Mouse (Mus musculus): Measurements from ENCODE around the gene Ccnjl. TPM values are rescaled to one million over a fixed set of nuclear protein-coding genes. Genes with fewer than 3 reads are reported as not detected.

Ccnjl gene
- polyA plus RNA-seq, 1 experiment from 2014 or later, result 8.1 TPM

DNA sequence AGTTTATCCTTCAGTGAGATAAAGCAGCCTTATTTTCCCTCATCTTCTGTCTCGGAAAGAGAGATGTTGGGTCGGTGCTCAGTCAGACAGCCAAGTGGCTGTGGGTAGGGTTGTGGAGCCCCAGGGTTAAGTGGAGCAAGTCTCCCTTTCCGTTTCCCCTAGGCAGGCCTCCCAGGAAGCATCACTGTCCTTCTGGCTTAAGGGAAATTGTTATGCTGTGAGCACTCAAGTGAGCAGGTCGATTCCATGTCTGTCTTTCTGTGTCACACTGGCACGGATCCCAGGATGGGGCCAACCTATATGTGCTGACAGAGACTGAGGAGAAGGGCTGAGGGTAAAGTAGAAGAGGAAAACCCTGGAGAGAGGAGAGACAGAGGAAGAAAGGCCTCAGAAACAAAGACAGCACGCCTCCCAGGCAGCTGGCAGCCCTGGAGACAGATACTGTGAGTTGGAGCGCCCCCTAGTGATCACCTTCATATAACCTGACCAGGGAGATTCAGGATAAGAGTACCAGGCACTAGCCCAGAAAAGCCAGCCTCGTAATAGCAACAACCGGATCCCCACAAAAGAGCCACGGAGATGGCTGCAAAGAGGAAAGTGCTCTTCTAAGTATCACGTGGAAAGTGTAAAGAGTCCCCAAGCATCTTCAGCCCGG, 84.4 kb downstream of the Ccnjl start:
- H3K9me3 ChIP-seq (ENCODE audit: control insufficient read depth, low read length), result no peaks in the 10 kb centered on the region
- peak overlapping the region; percentile 69 for H3K27ac ChIP-seq (replicated peaks; ENCODE audit: low read depth, low read length)
- peak; percentile 90 for ATAC-seq (ENCODE audit: low read depth)

DNA sequence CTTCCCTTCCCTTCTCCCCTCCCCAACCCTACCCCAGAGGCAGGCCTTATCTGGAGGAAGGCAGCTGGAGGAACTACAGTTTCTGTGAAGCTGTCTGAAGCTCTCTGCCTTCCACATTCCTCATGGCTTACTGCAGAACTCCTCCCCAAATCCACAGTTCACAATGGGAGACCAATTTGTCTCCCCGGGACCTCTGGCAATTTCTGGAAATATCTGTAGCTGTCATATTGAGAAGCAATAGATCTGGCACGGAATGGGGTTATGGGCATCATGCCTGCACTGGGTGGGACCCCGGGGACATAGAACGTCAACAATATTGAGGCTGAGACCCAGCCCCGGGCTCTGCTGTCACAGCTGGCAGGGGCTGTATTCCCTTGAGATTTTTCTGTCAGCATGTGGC, 89.3 kb downstream of the Ccnjl start:
- H3K4me3 ChIP-seq (ENCODE audit: low read depth, low read length), result no peak overlapping the region
- WGBS, result 41% methylated on average over 5 of the region's 5 CpGs
- no peaks in the 10 kb centered on the region for H3K27me3 ChIP-seq (replicated peaks; ENCODE audit: control insufficient read depth, insufficient read depth, low read length)
- peak overlapping the region; percentile 61 for H3K27ac ChIP-seq (replicated peaks; ENCODE audit: low read depth, low read length)
- ATAC-seq (ENCODE audit: low read depth), result peak; percentile 36
- no peaks in the 10 kb centered on the region for H3K9me3 ChIP-seq (ENCODE audit: control insufficient read depth, low read length)
- DNase-seq (ENCODE audit: low spot score), result peak; percentile 52
- no peaks in the 10 kb centered on the region for H3K36me3 ChIP-seq (ENCODE audit: control insufficient read depth, insufficient read depth, low read length)
- no peak overlapping the region for H3K9ac ChIP-seq (ENCODE audit: low read depth, low read length)
- H3K4me2 ChIP-seq (ENCODE audit: low read depth, low read length), result no peak overlapping the region
- peaks cover 16% of the 10 kb centered on the region; the same call in 1 of the 2 replicates for H3K4me1 ChIP-seq (ENCODE audit: control insufficient read depth, insufficient read depth, low read length)

More for the DNA sequence above, 84.4 kb downstream of the Ccnjl start:
- Histone ChIP-seq H3K4me2 (ENCODE audit: low read depth, low read length) (no peak overlapping the region), H3K4me3 (ENCODE audit: low read depth, low read length) (no peak overlapping the region), H3K36me3 (ENCODE audit: control insufficient read depth, insufficient read depth, low read length) (no peaks in the 10 kb centered on the region), H3K4me1 (ENCODE audit: control insufficient read depth, insufficient read depth, low read length) (peaks cover 12% of the 10 kb centered on the region; the same call in 1 of the 2 replicates), H3K9ac (ENCODE audit: low read depth, low read length) (no peak overlapping the region), H3K27me3 (replicated peaks; ENCODE audit: control insufficient read depth, insufficient read depth, low read length) (no peaks in the 10 kb centered on the region)
- DNase-seq (ENCODE audit: low spot score), result peak; percentile 91
- WGBS, result 23% methylated on average over 12 of the region's 12 CpGs

- H3K9ac ChIP-seq (ENCODE audit: low read depth, low read length), result no peak overlapping the region
- H3K27ac ChIP-seq (replicated peaks; ENCODE audit: low read depth, low read length), result peak overlapping the region; percentile 61; the same call in 1 of the 2 replicates
- ATAC-seq (ENCODE audit: low read depth) (peak; percentile 67), DNase-seq (ENCODE audit: low spot score) (no peak)
- no peak overlapping the region for H3K4me3 ChIP-seq (ENCODE audit: low read depth, low read length)
- WGBS, result 61% methylated on average over 7 of the region's 7 CpGs
- no peak overlapping the region for H3K4me2 ChIP-seq (ENCODE audit: low read depth, low read length)
- no peaks in the 10 kb centered on the region for H3K9me3 ChIP-seq (ENCODE audit: control insufficient read depth, low read length)
- peaks cover 11% of the 10 kb centered on the region; the same call in 1 of the 2 replicates for H3K4me1 ChIP-seq (ENCODE audit: control insufficient read depth, insufficient read depth, low read length)
- H3K27me3 ChIP-seq (replicated peaks; ENCODE audit: control insufficient read depth, insufficient read depth, low read length), result no peaks in the 10 kb centered on the region
- no peaks in the 10 kb centered on the region for H3K36me3 ChIP-seq (ENCODE audit: control insufficient read depth, insufficient read depth, low read length)
Observed at GRCm38 (mm10) chr11:43618403-43618802, 89.8 kb downstream of the Ccnjl start.

- H3K4me2 ChIP-seq (ENCODE audit: low read depth, low read length), result no peak overlapping the region
- H3K9me3 ChIP-seq (ENCODE audit: control insufficient read depth, low read length), result no peaks in the 10 kb centered on the region
- 85% methylated on average over 5 of the region's 5 CpGs for WGBS
- DNase-seq (ENCODE audit: low spot score) (no peak), ATAC-seq (ENCODE audit: low read depth) (no peak)
- no peak overlapping the region for H3K9ac ChIP-seq (ENCODE audit: low read depth, low read length)
- H3K4me3 ChIP-seq (ENCODE audit: low read depth, low read length), result no peak overlapping the region
- peaks cover 20% of the 10 kb centered on the region for H3K4me1 ChIP-seq (ENCODE audit: control insufficient read depth, insufficient read depth, low read length)
- H3K27ac ChIP-seq (replicated peaks; ENCODE audit: low read depth, low read length), result no peak overlapping the region
- no peaks in the 10 kb centered on the region for H3K27me3 ChIP-seq (replicated peaks; ENCODE audit: control insufficient read depth, insufficient read depth, low read length)
- H3K36me3 ChIP-seq (ENCODE audit: control insufficient read depth, insufficient read depth, low read length), result no peaks in the 10 kb centered on the region
Observed at GRCm38 (mm10) chr11:43621769-43622168, 93.2 kb downstream of the Ccnjl start.

GRCm38 (mm10) chr11:43624341-43624740, 95.8 kb downstream of the Ccnjl start:
- no peak overlapping the region for H3K9ac ChIP-seq (ENCODE audit: low read depth, low read length)
- no peaks in the 10 kb centered on the region for H3K36me3 ChIP-seq (ENCODE audit: control insufficient read depth, insufficient read depth, low read length)
- peaks cover 17% of the 10 kb centered on the region for H3K4me1 ChIP-seq (ENCODE audit: control insufficient read depth, insufficient read depth, low read length)
- H3K4me3 ChIP-seq (ENCODE audit: low read depth, low read length), result no peak overlapping the region
- DNase-seq (ENCODE audit: low spot score) (no peak), ATAC-seq (ENCODE audit: low read depth) (no peak)
- no peak overlapping the region for H3K4me2 ChIP-seq (ENCODE audit: low read depth, low read length)
- 100% methylated on average over 1 of the region's 1 CpGs for WGBS
- no peak overlapping the region for H3K27ac ChIP-seq (replicated peaks; ENCODE audit: low read depth, low read length)
- no peaks in the 10 kb centered on the region for H3K9me3 ChIP-seq (ENCODE audit: control insufficient read depth, low read length)
- H3K27me3 ChIP-seq (replicated peaks; ENCODE audit: control insufficient read depth, insufficient read depth, low read length), result no peaks in the 10 kb centered on the region

GRCm38 (mm10) chr11:43626300-43626926, 97.8 kb downstream of the Ccnjl start:
- DNase-seq (ENCODE audit: low spot score), result peak; percentile 74
- Histone ChIP-seq H3K4me1 (ENCODE audit: control insufficient read depth, insufficient read depth, low read length) (peaks cover 17% of the 10 kb centered on the region), H3K36me3 (ENCODE audit: control insufficient read depth, insufficient read depth, low read length) (no peaks in the 10 kb centered on the region), H3K4me3 (ENCODE audit: low read depth, low read length) (peak overlapping the region; percentile 10), H3K9ac (ENCODE audit: low read depth, low read length) (peak overlapping the region; percentile 28), H3K27ac (replicated peaks; ENCODE audit: low read depth, low read length) (peak overlapping the region; percentile 10; the same call in 1 of the 2 replicates), H3K27me3 (replicated peaks; ENCODE audit: control insufficient read depth, insufficient read depth, low read length) (no peaks in the 10 kb centered on the region), H3K4me2 (ENCODE audit: low read depth, low read length) (peak overlapping the region; percentile 44), H3K9me3 (ENCODE audit: control insufficient read depth, low read length) (no peaks in the 10 kb centered on the region)
- 8% methylated on average over 11 of the region's 12 CpGs for WGBS
- peak; percentile 66 for ATAC-seq (ENCODE audit: low read depth)

DNA sequence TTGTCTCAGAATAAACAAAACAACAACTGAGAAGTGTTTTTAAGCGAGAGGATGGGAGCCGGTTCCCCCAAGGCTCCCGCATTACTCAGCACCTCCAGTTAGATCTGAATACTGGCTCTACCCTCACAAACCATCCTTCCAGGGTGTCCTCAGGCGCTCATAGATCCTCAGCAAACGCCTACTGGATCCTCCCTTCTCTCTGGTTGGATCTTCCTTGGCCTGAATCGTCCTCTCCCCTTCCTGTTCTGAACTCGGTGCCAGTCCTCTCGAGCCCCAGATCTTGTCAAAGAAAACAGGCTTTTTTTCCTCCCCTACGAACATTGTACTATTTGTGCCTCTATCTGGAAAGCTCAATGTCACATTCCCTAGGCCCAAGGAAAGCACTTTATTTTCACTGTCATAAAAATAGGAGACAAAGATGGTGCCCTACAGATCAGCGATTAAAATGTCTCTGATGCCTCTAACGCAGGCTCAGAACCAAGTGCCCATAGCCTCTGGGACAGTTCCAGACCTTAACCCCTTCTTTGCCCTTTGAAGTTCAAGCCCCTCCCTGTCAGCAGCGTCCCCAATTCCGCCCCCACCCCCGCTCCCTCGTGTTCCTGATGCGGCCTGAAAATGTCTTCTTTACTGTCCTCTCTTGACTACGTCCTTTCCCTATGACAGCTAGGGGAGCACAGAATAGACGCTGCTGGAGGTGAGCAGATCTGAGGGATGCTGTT, 98.5 kb downstream of the Ccnjl start:
- Histone ChIP-seq H3K4me1 (ENCODE audit: control insufficient read depth, insufficient read depth, low read length) (peaks cover 17% of the 10 kb centered on the region), H3K27me3 (replicated peaks; ENCODE audit: control insufficient read depth, insufficient read depth, low read length) (no peaks in the 10 kb centered on the region), H3K9ac (ENCODE audit: low read depth, low read length) (peak overlapping the region; percentile 28; the same call in 1 of the 2 replicates), H3K9me3 (ENCODE audit: control insufficient read depth, low read length) (no peaks in the 10 kb centered on the region), H3K36me3 (ENCODE audit: control insufficient read depth, insufficient read depth, low read length) (no peaks in the 10 kb centered on the region), H3K27ac (replicated peaks; ENCODE audit: low read depth, low read length) (no peak overlapping the region; the same call in 1 of the 2 replicates), H3K4me2 (ENCODE audit: low read depth, low read length) (peak overlapping the region; percentile 44), H3K4me3 (ENCODE audit: low read depth, low read length) (no peak overlapping the region; the same call in 1 of the 2 replicates)
- WGBS, result 28% methylated on average over 18 of the region's 18 CpGs
- DNase-seq (ENCODE audit: low spot score) (no peak), ATAC-seq (ENCODE audit: low read depth) (no peak)

DNA sequence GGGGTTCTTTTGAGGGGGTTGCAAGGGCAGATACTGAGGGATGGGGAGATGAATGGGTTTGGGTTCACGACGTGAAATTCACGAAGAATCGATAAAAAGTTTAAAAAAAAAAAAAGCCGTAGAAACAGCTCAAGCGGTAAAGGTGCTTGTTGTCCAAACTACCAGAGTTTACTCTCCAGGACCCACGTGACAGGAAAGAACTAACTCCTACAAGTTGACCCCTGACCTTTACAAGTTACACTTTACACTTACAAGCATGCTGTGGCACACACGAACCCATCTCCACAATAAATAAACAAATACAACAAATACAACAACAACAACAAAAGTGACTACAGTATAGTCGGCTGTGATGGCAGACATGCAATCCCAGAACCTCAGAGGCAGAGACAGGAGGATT, 103.1 kb downstream of the Ccnjl start:
- H3K27me3 ChIP-seq (replicated peaks; ENCODE audit: control insufficient read depth, insufficient read depth, low read length), result no peaks in the 10 kb centered on the region
- H3K36me3 ChIP-seq (ENCODE audit: control insufficient read depth, insufficient read depth, low read length), result no peaks in the 10 kb centered on the region
- 82% methylated on average over 9 of the region's 9 CpGs for WGBS
- H3K9ac ChIP-seq (ENCODE audit: low read depth, low read length), result no peak overlapping the region
- no peak for ATAC-seq (ENCODE audit: low read depth)
- H3K4me2 ChIP-seq (ENCODE audit: low read depth, low read length), result no peak overlapping the region
- no peaks in the 10 kb centered on the region for H3K9me3 ChIP-seq (ENCODE audit: control insufficient read depth, low read length)
- H3K4me1 ChIP-seq (ENCODE audit: control insufficient read depth, insufficient read depth, low read length), result peaks cover 16% of the 10 kb centered on the region
- no peak for DNase-seq (ENCODE audit: low spot score)
- H3K4me3 ChIP-seq (ENCODE audit: low read depth, low read length), result no peak overlapping the region
- H3K27ac ChIP-seq (replicated peaks; ENCODE audit: low read depth, low read length), result no peak overlapping the region

Data from embryonic facial prominence, embryonic 14.5 days (tissue).